Mouse (Mus musculus): ENCODE data around the gene Gm6904. TPM values are rescaled to one million over a fixed set of nuclear protein-coding genes. Genes with fewer than 3 reads are reported as not detected.

Gm6904 gene
- 6.6 TPM for polyA plus RNA-seq (2015; fragmentation: Illumina TruSeq; extraction: RNeasy Lipid Tissue Mini Kit (QIAGEN cat#74804); ENCODE audit: insufficient read depth, low replicate concordance)

GRCm38 (mm10) chr14:59260056-59260455, at the start of gene Gm6904:
Gene Gm6904 (minus strand): TSS chr14:59260216.

GRCm38 (mm10) chr14:59297391-59297790, 37.4 kb upstream of the Gm6904 start, which contains the start of gene Phf11a:
Gene Phf11a (minus strand): TSS chr14:59297522.

GRCm38 (mm10) chr14:59200711-59201603, 59.1 kb downstream of the Gm6904 start, which contains the start of gene Rcbtb1:
Gene Rcbtb1 (plus strand): TSS chr14:59201209.

Other genes starting within 250 kb of the Gm6904 start
- gene 1700129C05Rik, start 117.3 kb downstream of the Gm6904 start, polyA plus RNA-seq (2015; fragmentation: Illumina TruSeq; extraction: RNeasy Lipid Tissue Mini Kit (QIAGEN cat#74804); ENCODE audit: insufficient read depth, low replicate concordance): not detected
- gene Gm5142, start 81.5 kb downstream of the Gm6904 start, polyA plus RNA-seq (2015; fragmentation: Illumina TruSeq; extraction: RNeasy Lipid Tissue Mini Kit (QIAGEN cat#74804); ENCODE audit: insufficient read depth, low replicate concordance): not detected
- gene Rcbtb1, start 59.0 kb downstream of the Gm6904 start, polyA plus RNA-seq (2015; fragmentation: Illumina TruSeq; extraction: RNeasy Lipid Tissue Mini Kit (QIAGEN cat#74804); ENCODE audit: insufficient read depth, low replicate concordance): 42.1 TPM
- gene Phf11a, start 37.3 kb upstream of the Gm6904 start, polyA plus RNA-seq (2015; fragmentation: Illumina TruSeq; extraction: RNeasy Lipid Tissue Mini Kit (QIAGEN cat#74804); ENCODE audit: insufficient read depth, low replicate concordance): 15.2 TPM
- 77.1 TPM for gene Phf11b, start 81.1 kb upstream of the Gm6904 start, polyA plus RNA-seq (2015; fragmentation: Illumina TruSeq; extraction: RNeasy Lipid Tissue Mini Kit (QIAGEN cat#74804); ENCODE audit: insufficient read depth, low replicate concordance)
- gene Phf11d, start 105.3 kb upstream of the Gm6904 start, polyA plus RNA-seq (2015; fragmentation: Illumina TruSeq; extraction: RNeasy Lipid Tissue Mini Kit (QIAGEN cat#74804); ENCODE audit: insufficient read depth, low replicate concordance): 22.7 TPM
- gene Phf11c, start 135.2 kb upstream of the Gm6904 start, polyA plus RNA-seq (2015; fragmentation: Illumina TruSeq; extraction: RNeasy Lipid Tissue Mini Kit (QIAGEN cat#74804); ENCODE audit: insufficient read depth, low replicate concordance): 14.0 TPM
- 38.1 TPM for gene Setdb2, start 180.7 kb upstream of the Gm6904 start, polyA plus RNA-seq (2015; fragmentation: Illumina TruSeq; extraction: RNeasy Lipid Tissue Mini Kit (QIAGEN cat#74804); ENCODE audit: insufficient read depth, low replicate concordance)
- gene Cab39l, start 180.8 kb upstream of the Gm6904 start, polyA plus RNA-seq (2015; fragmentation: Illumina TruSeq; extraction: RNeasy Lipid Tissue Mini Kit (QIAGEN cat#74804); ENCODE audit: insufficient read depth, low replicate concordance): 50.9 TPM

Data from spleen, adult 10 weeks (tissue).